Mouse (Mus musculus) stomach, embryonic 14.5 days (tissue): Measurements from ENCODE around the gene Bpifc. TPM values are rescaled to one million over a fixed set of nuclear protein-coding genes. Genes with fewer than 3 reads are reported as not detected.

ENCODE experiments used
- ATAC-seq: fragments of 200-750 bp; cut with Nextera tagmentation; 2 replicates; pipeline ENCODE4 v1.8.0; 2017; ENCODE audit warnings: low read depth, moderate TSS enrichment; ENCODE audit not compliant: insufficient number of reproducible peaks, insufficient read depth, low FRiP score
- H3K27ac ChIP-seq: fragments of 300-500 bp; sonication (generic); 2 replicates; pipeline ENCODE4 v1.5.1; 2014; ENCODE audit warnings: mild to moderate bottlenecking, low read length, moderate library complexity, mixed read lengths
- H3K27me3 ChIP-seq: fragments of 300-500 bp; sonication (generic); 2 replicates; pipeline ENCODE4 v1.6.1; 2014; ENCODE audit warnings: low read length, control low read depth, mixed read lengths; ENCODE audit not compliant: control insufficient read depth, insufficient read depth
- H3K36me3 ChIP-seq: fragments of 300-500 bp; sonication (generic); 2 replicates; pipeline ENCODE4 v1.6.1; 2014; ENCODE audit warnings: mild to moderate bottlenecking, control low read depth, low read length, moderate library complexity, mixed read lengths; ENCODE audit not compliant: control insufficient read depth, insufficient read depth
- H3K4me1 ChIP-seq: fragments of 300-500 bp; sonication (generic); 2 replicates; pipeline ENCODE4 v1.6.1; 2014; ENCODE audit warnings: low read length, control low read depth, mixed read lengths; ENCODE audit not compliant: control insufficient read depth, insufficient read depth
- H3K4me2 ChIP-seq: fragments of 300-500 bp; sonication (generic); replicated peaks from 2 replicates; pipeline ENCODE4 v1.6.1; 2014; ENCODE audit warnings: low read depth, low read length, control low read depth
- H3K4me3 ChIP-seq: fragments of 300-500 bp; sonication (generic); 2 replicates; pipeline ENCODE4 v1.5.1; 2014; ENCODE audit warnings: low read depth, low read length, control low read depth
- H3K9ac ChIP-seq: fragments of 300-500 bp; sonication (generic); replicated peaks from 2 replicates; pipeline ENCODE4 v1.6.1; 2014; ENCODE audit warnings: low read depth, mild to moderate bottlenecking, control low read depth, low read length, moderate library complexity, mixed read lengths
- H3K9me3 ChIP-seq: fragments of 300-500 bp; sonication (generic); 2 replicates; pipeline ENCODE4 v1.6.1; 2016; ENCODE audit warnings: low read depth, low read length, control low read depth; ENCODE audit not compliant: control insufficient read depth
- WGBS: fragments of 180-500 bp; shearing (Covaris S2); extraction: QIAGEN DNeasy Blood & Tissue Kit; methylation state at CpG from one replicate; pipeline ENCODE4 v1.1.7; 2014; 5-methylcytosine and 5-hydroxymethylcytosine counted together
- polyA plus RNA-seq: library from polyadenylated mRNA; unstranded; fragments of >200 nt; fragmentation: Nextera tagmentation; extraction: Ambion mirVana; gene quantifications from 2 replicates; pipeline ENCODE4 v1.2.1, GENCODE M21; 2014

Gene Bpifc
- polyA plus RNA-seq, 1 experiment from 2014 or later, result 0.23 TPM

DNA sequence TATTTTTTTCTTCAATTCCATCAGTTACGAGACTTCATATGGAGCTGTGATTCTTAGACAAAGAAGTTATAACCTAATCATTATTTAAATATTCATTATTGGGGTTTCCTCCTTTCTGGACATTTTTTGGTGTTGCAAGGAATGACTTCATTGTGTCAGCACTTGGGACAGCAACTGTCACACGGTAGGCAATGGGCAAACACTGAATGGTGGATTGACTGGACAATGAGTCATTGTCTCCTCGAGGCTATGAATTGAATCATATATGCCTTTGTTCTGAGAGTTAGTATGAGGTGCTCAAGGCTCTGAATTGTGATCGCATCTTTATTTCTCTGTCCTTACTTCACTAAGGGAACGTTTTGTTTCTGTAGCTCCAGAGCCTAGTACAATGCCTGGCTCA lies 5.2 kb downstream of the Bpifc start:
- H3K27me3 ChIP-seq, result no peaks in the 10 kb centered on the region
- H3K4me1 ChIP-seq, result no peaks in the 10 kb centered on the region
- no peaks in the 10 kb centered on the region for H3K36me3 ChIP-seq
- 77% methylated on average over 5 of the region's 5 CpGs for WGBS
- H3K9ac ChIP-seq, result no peak overlapping the region
- no peak overlapping the region for H3K4me3 ChIP-seq
- no peak overlapping the region for H3K27ac ChIP-seq
- H3K4me2 ChIP-seq, result no peak overlapping the region
- no peaks in the 10 kb centered on the region for H3K9me3 ChIP-seq
- no peak for ATAC-seq

DNA sequence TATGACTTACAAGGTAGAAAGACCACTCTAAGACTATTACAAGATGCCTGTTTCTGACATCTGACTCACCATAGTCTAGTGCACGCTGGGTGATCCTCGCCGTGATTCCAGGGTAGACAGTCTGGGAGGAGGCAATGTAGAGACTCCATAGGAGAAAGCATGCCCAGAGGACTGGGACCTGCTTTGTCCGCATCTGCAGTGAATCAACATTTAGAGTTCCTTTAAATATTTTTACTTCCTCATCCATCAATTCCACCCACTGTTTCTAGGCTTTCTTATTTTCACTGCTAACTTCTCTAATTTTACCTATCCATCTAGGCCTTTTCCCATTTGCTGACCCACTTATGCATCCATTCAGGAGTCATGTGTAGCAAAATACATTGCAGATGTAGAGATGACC lies 11.2 kb downstream of the Bpifc start:
- Histone ChIP-seq H3K4me3 (no peak overlapping the region), H3K4me1 (no peaks in the 10 kb centered on the region), H3K9ac (no peak overlapping the region), H3K9me3 (no peaks in the 10 kb centered on the region), H3K27ac (no peak overlapping the region), H3K4me2 (no peak overlapping the region), H3K36me3 (no peaks in the 10 kb centered on the region), H3K27me3 (no peaks in the 10 kb centered on the region)
- ATAC-seq, result no peak
- 88% methylated on average over 4 of the region's 4 CpGs for WGBS

DNA sequence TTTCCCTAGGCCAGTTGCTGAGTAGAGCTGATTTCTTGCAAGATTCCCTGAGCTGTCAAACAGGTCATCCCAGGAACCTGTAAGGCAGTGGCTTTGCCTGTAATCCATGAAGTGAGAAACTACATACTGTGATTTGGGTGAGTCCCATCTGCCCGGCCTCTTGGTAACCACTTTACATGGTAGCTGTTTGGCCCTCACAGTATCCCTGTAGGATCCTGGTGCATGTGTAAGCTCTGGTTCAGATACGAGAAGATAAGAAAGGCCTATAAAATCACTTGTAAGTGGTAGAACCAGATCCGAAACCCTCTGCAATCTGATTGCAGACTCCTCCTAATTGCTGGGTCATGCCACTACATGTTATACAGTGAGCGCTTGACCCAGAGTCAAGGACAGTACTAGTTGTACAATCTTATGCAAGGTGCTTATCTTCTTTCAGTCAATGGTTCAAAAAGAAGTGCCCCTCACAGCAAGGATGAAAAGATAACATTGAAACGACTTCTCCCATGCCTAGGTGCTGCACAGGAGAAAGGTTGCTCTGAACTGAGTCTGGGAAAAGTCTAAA lies 17.1 kb downstream of the Bpifc start:
- Histone ChIP-seq H3K27ac (no peak overlapping the region), H3K9ac (no peak overlapping the region), H3K27me3 (no peaks in the 10 kb centered on the region), H3K9me3 (no peaks in the 10 kb centered on the region), H3K4me3 (no peak overlapping the region), H3K4me1 (no peaks in the 10 kb centered on the region), H3K36me3 (no peaks in the 10 kb centered on the region), H3K4me2 (no peak overlapping the region)
- no peak for ATAC-seq
- WGBS, result 73% methylated on average over 5 of the region's 5 CpGs

DNA sequence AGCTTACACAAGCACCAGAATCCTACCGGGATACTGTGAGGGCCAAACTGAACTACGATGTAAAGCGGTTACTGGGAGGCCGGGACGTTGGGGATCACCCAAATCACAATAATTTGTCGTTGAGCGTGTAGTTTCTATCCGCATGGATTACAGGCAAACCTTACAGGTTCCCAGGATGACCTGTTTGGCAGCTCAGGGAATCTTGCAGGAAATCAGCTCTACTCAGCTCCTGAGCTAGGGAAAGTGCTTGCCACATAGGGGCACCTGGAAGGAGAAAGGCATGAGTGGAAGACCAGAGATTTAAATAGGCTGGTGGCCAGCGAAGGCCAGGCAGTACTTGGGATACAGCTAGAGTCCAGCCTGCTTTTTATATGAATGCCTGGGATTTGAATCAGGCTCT lies 17.9 kb downstream of the Bpifc start:
- H3K4me3 ChIP-seq, result no peak overlapping the region
- no peaks in the 10 kb centered on the region for H3K36me3 ChIP-seq
- H3K27me3 ChIP-seq, result no peaks in the 10 kb centered on the region
- no peak overlapping the region for H3K9ac ChIP-seq
- H3K9me3 ChIP-seq, result no peaks in the 10 kb centered on the region
- no peak overlapping the region for H3K4me2 ChIP-seq
- WGBS, result 84% methylated on average over 9 of the region's 9 CpGs
- no peak overlapping the region for H3K27ac ChIP-seq
- ATAC-seq, result no peak
- H3K4me1 ChIP-seq, result no peaks in the 10 kb centered on the region

DNA sequence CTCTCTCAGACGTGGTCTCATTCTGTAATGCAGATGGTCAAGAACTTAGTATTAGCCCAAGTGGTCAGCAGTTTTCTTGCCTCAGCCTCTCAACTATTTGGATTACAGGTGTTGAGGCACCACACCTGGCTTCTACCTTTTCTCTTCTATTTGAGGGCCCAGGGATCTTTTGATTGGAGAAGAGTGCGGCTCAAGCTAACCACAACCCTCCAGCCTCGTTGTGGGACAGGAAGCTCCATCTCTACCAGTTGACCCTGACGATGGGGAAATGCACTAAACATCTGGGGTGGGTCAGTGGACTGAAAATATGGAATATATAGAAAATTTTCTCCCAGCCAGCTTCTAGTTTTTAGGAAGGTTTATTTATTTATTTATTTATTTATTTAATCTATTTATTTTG lies 19.3 kb downstream of the Bpifc start:
- Histone ChIP-seq H3K4me3 (no peak overlapping the region), H3K36me3 (no peaks in the 10 kb centered on the region), H3K9me3 (no peaks in the 10 kb centered on the region), H3K27ac (no peak overlapping the region), H3K4me1 (no peaks in the 10 kb centered on the region), H3K9ac (no peak overlapping the region), H3K4me2 (no peak overlapping the region), H3K27me3 (no peaks in the 10 kb centered on the region)
- WGBS, result 82% methylated on average over 4 of the region's 4 CpGs
- no peak for ATAC-seq

DNA sequence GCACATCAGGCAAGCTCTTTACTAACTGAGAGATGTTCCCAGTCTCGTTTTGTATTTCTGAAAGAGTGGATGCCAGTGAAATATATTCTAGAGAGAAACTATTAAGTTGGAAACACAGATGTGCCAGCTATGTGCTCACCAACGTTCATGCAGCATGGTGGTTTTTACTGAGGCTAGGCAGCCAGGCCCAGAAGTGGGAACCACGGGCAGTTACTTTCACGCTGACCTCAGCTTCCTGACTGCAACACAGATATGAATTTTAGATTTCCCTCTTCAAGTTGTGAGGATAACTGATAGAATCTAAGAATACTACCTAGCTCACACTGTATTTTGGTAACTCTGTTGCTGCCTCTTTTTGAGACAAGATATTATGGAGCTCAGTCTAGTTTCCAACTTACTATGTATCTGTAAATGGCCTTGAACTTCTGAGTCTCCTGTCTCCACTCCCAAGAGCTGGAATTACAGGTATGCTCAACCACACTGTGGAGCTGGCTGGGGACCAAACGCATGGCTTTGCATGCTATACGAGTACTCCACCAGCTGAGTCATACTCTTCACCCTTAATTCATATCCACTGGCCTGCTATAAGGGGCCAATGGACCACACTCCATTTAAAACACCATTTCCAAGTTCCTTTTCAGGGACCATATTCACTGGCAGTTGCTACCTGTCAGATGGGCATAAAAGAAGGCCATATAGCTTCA lies 22.1 kb downstream of the Bpifc start:
- Histone ChIP-seq H3K9ac (no peak overlapping the region), H3K9me3 (no peaks in the 10 kb centered on the region), H3K4me1 (no peaks in the 10 kb centered on the region), H3K27me3 (no peaks in the 10 kb centered on the region), H3K27ac (no peak overlapping the region), H3K36me3 (no peaks in the 10 kb centered on the region), H3K4me2 (no peak overlapping the region), H3K4me3 (no peak overlapping the region)
- WGBS, result 72% methylated on average over 6 of the region's 6 CpGs
- no peak for ATAC-seq

DNA sequence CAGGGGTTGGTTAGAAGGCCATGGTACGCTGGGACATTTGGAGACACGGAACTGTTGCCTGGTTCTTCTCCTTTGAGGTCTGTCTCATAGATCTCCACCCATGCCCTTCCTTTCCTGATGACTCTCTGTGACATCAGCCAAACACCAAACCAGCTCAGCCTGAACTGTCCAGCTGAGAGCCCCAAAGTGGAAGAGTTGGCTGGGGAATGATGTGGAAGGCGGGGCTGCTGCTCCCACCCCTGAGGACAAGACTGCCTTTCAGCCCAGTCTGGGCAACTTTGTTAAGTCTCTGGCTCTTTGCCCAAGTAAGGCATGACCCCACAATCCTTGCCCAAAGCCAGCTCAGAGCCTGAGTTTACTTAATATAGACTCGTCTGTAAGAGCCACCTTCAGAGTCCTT lies 38.8 kb downstream of the Bpifc start:
- no peak for ATAC-seq
- 76% methylated on average over 4 of the region's 4 CpGs for WGBS
- no peaks in the 10 kb centered on the region for H3K27me3 ChIP-seq
- H3K4me2 ChIP-seq, result no peak overlapping the region
- peaks cover 6% of the 10 kb centered on the region; the same call in 1 of the 2 replicates for H3K9me3 ChIP-seq
- H3K27ac ChIP-seq, result no peak overlapping the region
- H3K9ac ChIP-seq, result no peak overlapping the region
- H3K4me1 ChIP-seq, result no peaks in the 10 kb centered on the region
- H3K4me3 ChIP-seq, result no peak overlapping the region
- no peaks in the 10 kb centered on the region for H3K36me3 ChIP-seq

DNA sequence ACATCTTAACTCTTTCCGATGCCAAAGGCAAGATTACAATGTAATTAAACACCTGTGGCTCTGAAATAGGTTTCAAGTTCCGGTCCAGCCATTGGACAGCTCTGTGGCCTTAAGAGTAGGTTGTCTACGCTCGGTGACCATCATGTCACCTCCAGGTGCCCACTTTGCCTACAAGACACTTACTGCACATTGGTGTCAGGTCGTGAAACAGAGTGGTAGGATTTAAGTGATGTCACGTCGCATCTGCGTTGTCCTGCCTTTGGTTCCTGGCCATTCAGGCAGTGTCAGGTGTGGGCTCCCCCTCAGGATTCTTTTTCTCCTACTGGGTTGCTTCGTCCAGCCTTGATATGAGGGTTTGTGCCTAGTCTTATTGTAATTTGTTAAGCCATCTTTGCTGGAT lies 39.9 kb downstream of the Bpifc start:
- H3K36me3 ChIP-seq, result no peaks in the 10 kb centered on the region
- no peak for ATAC-seq
- peaks cover 6% of the 10 kb centered on the region; the same call in 1 of the 2 replicates for H3K9me3 ChIP-seq
- H3K4me1 ChIP-seq, result no peaks in the 10 kb centered on the region
- no peak overlapping the region for H3K4me3 ChIP-seq
- 87% methylated on average over 9 of the region's 9 CpGs for WGBS
- H3K27ac ChIP-seq, result no peak overlapping the region
- H3K27me3 ChIP-seq, result no peaks in the 10 kb centered on the region
- H3K9ac ChIP-seq, result no peak overlapping the region
- no peak overlapping the region for H3K4me2 ChIP-seq
